11 mouse cellular contexts compared by ENCODE assay signal in the genomic region with DNA sequence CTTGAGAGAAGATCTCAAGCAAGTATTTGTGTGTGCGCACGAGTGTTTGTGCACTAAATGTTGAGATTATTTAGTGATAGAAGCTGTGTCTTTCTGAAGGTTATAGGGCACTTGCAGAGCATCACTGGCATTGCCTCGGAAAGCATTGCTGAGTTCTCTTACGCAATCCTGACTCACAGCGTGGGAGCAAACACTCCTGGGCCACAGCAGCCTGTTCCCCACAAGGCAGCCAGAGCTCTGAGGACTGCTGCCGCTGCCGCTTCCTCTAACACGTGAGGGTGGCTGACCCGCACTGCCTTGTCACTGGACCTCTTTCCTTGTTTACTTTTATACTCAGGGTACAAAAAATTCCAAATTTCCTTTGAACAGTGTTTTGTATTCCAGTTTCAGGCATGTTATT. TPM values are rescaled to one million over a fixed set of nuclear protein-coding genes. Genes with fewer than 3 reads are reported as not detected.
DNase-seq lines count a peak whose midpoint lies in the region; ATAC-seq lines count a peak whose summit lies in the region.
"Had no signal": no experiment of that assay in that cellular context is flagged by ENCODE, and none has a peak within 500 bp of the region (broad histone marks: within the 10 kb centered on the region; RNA-seq: fewer than 3 reads in every experiment).

No protein-coding gene starts in this region.

- H3K9me3 ChIP-seq in heart, embryonic 10.5 days: no peaks in the 10 kb centered on the region
- H3K9me3 ChIP-seq in embryonic facial prominence, embryonic 10.5 days: no peaks in the 10 kb centered on the region
- no peaks in the 10 kb centered on the region for H3K9me3 ChIP-seq in midbrain, embryonic 14.5 days (ENCODE audit: control insufficient read depth, low read length)
- H3K9me3 ChIP-seq: forebrain, embryonic 12.5 days; neural tube, embryonic 13.5 days had no signal

- peak; percentile 34 to 63 for DNase-seq in heart, adult 18-20 months
- DNase-seq in heart, embryonic 10.5 days (ENCODE audit: low spot score): no peak
- DNase-seq in 3134 (ENCODE audit: extremely low read depth, insufficient read length, low spot score): peak; percentile 45
- DNase-seq in adrenal gland, postnatal 14 days: peak; percentile 64
- peak; percentile 29 for DNase-seq in lung, postnatal 10 days
- no peak for DNase-seq in embryonic facial prominence, embryonic 10.5 days (ENCODE audit: low spot score)
- DNase-seq in midbrain, embryonic 14.5 days: no peak
- no peak for DNase-seq in cerebellum, postnatal 14 days

- H3K4me3 ChIP-seq in heart, embryonic 10.5 days: no peak overlapping the region
- H3K4me3 ChIP-seq in embryonic facial prominence, embryonic 10.5 days: no peak overlapping the region
- H3K4me3 ChIP-seq in midbrain, embryonic 14.5 days (replicated peaks; ENCODE audit: low read depth, low read length): no peak overlapping the region
- H3K4me3 ChIP-seq: forebrain, embryonic 12.5 days; neural tube, embryonic 13.5 days had no signal

- H3K36me3 ChIP-seq in heart, embryonic 10.5 days: peaks cover 59% of the 10 kb centered on the region
- H3K36me3 ChIP-seq in embryonic facial prominence, embryonic 10.5 days (replicated peaks): peaks cover 69% of the 10 kb centered on the region
- H3K36me3 ChIP-seq in midbrain, embryonic 14.5 days (ENCODE audit: control insufficient read depth, insufficient read depth, low read length): peaks cover 60% of the 10 kb centered on the region

- H3K4me1 ChIP-seq in heart, embryonic 10.5 days: no peaks in the 10 kb centered on the region
- peaks cover 6% of the 10 kb centered on the region for H3K4me1 ChIP-seq in embryonic facial prominence, embryonic 10.5 days
- H3K4me1 ChIP-seq in midbrain, embryonic 14.5 days (ENCODE audit: control insufficient read depth, insufficient read depth, low read length): no peaks in the 10 kb centered on the region
- H3K4me1 ChIP-seq: neural tube, embryonic 13.5 days had no signal

- H3K27ac ChIP-seq in heart, embryonic 10.5 days: no peak overlapping the region
- no peak overlapping the region for H3K27ac ChIP-seq in embryonic facial prominence, embryonic 10.5 days (replicated peaks)
- H3K27ac ChIP-seq in midbrain, embryonic 14.5 days (replicated peaks; ENCODE audit: low read depth, low read length): no peak overlapping the region
- H3K27ac ChIP-seq: forebrain, embryonic 12.5 days; neural tube, embryonic 13.5 days had no signal

- no peak overlapping the region for H3K4me2 ChIP-seq in midbrain, embryonic 14.5 days (ENCODE audit: low read length)
- H3K4me2 ChIP-seq: forebrain, embryonic 12.5 days; midbrain, embryonic 11.5 days; neural tube, embryonic 13.5 days had no signal

- no peak overlapping the region for H3K9ac ChIP-seq in midbrain, embryonic 14.5 days (replicated peaks; ENCODE audit: low read length)
- H3K9ac ChIP-seq: forebrain, embryonic 12.5 days; neural tube, embryonic 13.5 days had no signal

- 0 out of 2 replicates have a peak, but pooled peaks cover 3% of the 10 kb centered on the region for H3K27me3 ChIP-seq in heart, embryonic 10.5 days (ENCODE audit: insufficient read depth, poor library complexity, severe bottlenecking)
- H3K27me3 ChIP-seq in embryonic facial prominence, embryonic 10.5 days (replicated peaks; ENCODE audit: low read depth, poor library complexity, severe bottlenecking): 0 out of 2 replicates have a peak, but pooled peaks cover 4% of the 10 kb centered on the region
- H3K27me3 ChIP-seq in midbrain, embryonic 14.5 days (ENCODE audit: control insufficient read depth, insufficient read depth, low read length): no peaks in the 10 kb centered on the region
- H3K27me3 ChIP-seq: forebrain, embryonic 12.5 days; neural tube, embryonic 13.5 days had no signal

- 85% methylated on average over 9 of the region's 9 CpGs for WGBS in heart, embryonic 10.5 days
- WGBS in embryonic facial prominence, embryonic 10.5 days: 84% methylated on average over 9 of the region's 9 CpGs
- 92% methylated on average over 9 of the region's 9 CpGs for WGBS in midbrain, embryonic 14.5 days

- ATAC-seq in midbrain, embryonic 14.5 days (ENCODE audit: low FRiP score, low TSS enrichment): no peak

RNA-seq across cellular contexts. Expression of gene Coa3, which starts 8.4 kb away (rescaled TPM):
- 100 to 1,000 TPM in 1 of 2 experiments, 10 to 100 TPM in 1; 98.3 to 108 TPM for total RNA-seq in heart, adult 18-20 months (2021)
- polyA plus RNA-seq in heart, embryonic 10.5 days (2016; fragmentation: Nextera tagmentation; extraction: Ambion mirVana): 189 and 198 TPM in 2 replicates
- total RNA-seq in adrenal gland, postnatal 14 days (2021): 79.4 and 80.1 TPM in 2 replicates
- polyA plus RNA-seq in embryonic facial prominence, embryonic 10.5 days (2016; fragmentation: Nextera tagmentation; extraction: Ambion mirVana): 200 and 203 TPM in 2 replicates
- polyA plus RNA-seq in midbrain, embryonic 14.5 days (2014; fragmentation: Nextera tagmentation; extraction: Ambion mirVana): 221 and 243 TPM in 2 replicates

RNA-seq across cellular contexts. Expression of gene Cntd1, which starts 8.5 kb away (rescaled TPM):
- total RNA-seq in heart, adult 18-20 months (2021): under 1 TPM; 0.15 to 0.23 TPM
- 0.79 and 1.6 TPM in 2 replicates for polyA plus RNA-seq in heart, embryonic 10.5 days (2016; fragmentation: Nextera tagmentation; extraction: Ambion mirVana)
- 0.44 and 0.86 TPM in 2 replicates for total RNA-seq in adrenal gland, postnatal 14 days (2021)
- 1.3 and 1.4 TPM in 2 replicates for polyA plus RNA-seq in embryonic facial prominence, embryonic 10.5 days (2016; fragmentation: Nextera tagmentation; extraction: Ambion mirVana)
- 0.38 and 0.55 TPM in 2 replicates for polyA plus RNA-seq in midbrain, embryonic 14.5 days (2014; fragmentation: Nextera tagmentation; extraction: Ambion mirVana)

RNA-seq across cellular contexts. Expression of gene Becn1, which starts 14.8 kb away (rescaled TPM):
- 10 to 100 TPM; 85.4 to 96.5 TPM for total RNA-seq in heart, adult 18-20 months (2021)
- polyA plus RNA-seq in heart, embryonic 10.5 days (2016; fragmentation: Nextera tagmentation; extraction: Ambion mirVana): 148 and 165 TPM in 2 replicates
- 135 and 147 TPM in 2 replicates for total RNA-seq in adrenal gland, postnatal 14 days (2021)
- 141 and 154 TPM in 2 replicates for polyA plus RNA-seq in embryonic facial prominence, embryonic 10.5 days (2016; fragmentation: Nextera tagmentation; extraction: Ambion mirVana)
- polyA plus RNA-seq in midbrain, embryonic 14.5 days (2014; fragmentation: Nextera tagmentation; extraction: Ambion mirVana): 148 and 193 TPM in 2 replicates

RNA-seq across cellular contexts. Expression of gene Wnk4, which starts 26.9 kb away (rescaled TPM):
- total RNA-seq in heart, adult 18-20 months (2021): 10 to 100 TPM in 1 of 2 experiments, 1 to 10 TPM in 1; 9.4 to 12.9 TPM
- 13.9 and 14.8 TPM in 2 replicates for polyA plus RNA-seq in heart, embryonic 10.5 days (2016; fragmentation: Nextera tagmentation; extraction: Ambion mirVana)
- 3.4 and 3.6 TPM in 2 replicates for total RNA-seq in adrenal gland, postnatal 14 days (2021)
- 6.0 and 8.3 TPM in 2 replicates for polyA plus RNA-seq in embryonic facial prominence, embryonic 10.5 days (2016; fragmentation: Nextera tagmentation; extraction: Ambion mirVana)
- polyA plus RNA-seq in midbrain, embryonic 14.5 days (2014; fragmentation: Nextera tagmentation; extraction: Ambion mirVana): 4.3 and 5.3 TPM in 2 replicates

RNA-seq across cellular contexts. Expression of gene Psme3, which starts 28.7 kb away (rescaled TPM):
- 10 to 100 TPM; 65.0 to 86.3 TPM for total RNA-seq in heart, adult 18-20 months (2021)
- polyA plus RNA-seq in heart, embryonic 10.5 days (2016; fragmentation: Nextera tagmentation; extraction: Ambion mirVana): 151 and 177 TPM in 2 replicates
- 148 and 152 TPM in 2 replicates for total RNA-seq in adrenal gland, postnatal 14 days (2021)
- polyA plus RNA-seq in embryonic facial prominence, embryonic 10.5 days (2016; fragmentation: Nextera tagmentation; extraction: Ambion mirVana): 189 and 203 TPM in 2 replicates
- 101 and 103 TPM in 2 replicates for polyA plus RNA-seq in midbrain, embryonic 14.5 days (2014; fragmentation: Nextera tagmentation; extraction: Ambion mirVana)

Comparison
In these comparisons a context has a peak if more than half of its experiments do, and no peak if none do; other contexts are left out.
1. DNase-seq: peak in heart, adult 18-20 months (2 of 2), 3134 (single experiment), adrenal gland, postnatal 14 days (single experiment) and lung, postnatal 10 days (single experiment); none in heart, embryonic 10.5 days (single experiment), embryonic facial prominence, embryonic 10.5 days (single experiment), midbrain, embryonic 14.5 days (single experiment) and cerebellum, postnatal 14 days (0 of 2).